Mouse (Mus musculus) forebrain, embryonic 14.5 days (tissue): ENCODE data around the gene Scrn1. TPM values are rescaled to one million over a fixed set of nuclear protein-coding genes. Genes with fewer than 3 reads are reported as not detected.

Experiments used
- ATAC-seq: fragments of 200-750 bp; cut with Nextera tagmentation; 2 replicates; pipeline ENCODE4 v1.8.0; 2017; ENCODE audit warnings: mild to moderate bottlenecking, moderate library complexity
- DNase-seq: peaks from one replicate; pipeline ENCODE4 v3.0.0-alpha.2; 2015; ENCODE audit warnings: low spot score
- H3K27ac ChIP-seq: fragments of 300-500 bp; sonication (generic); 2 replicates; pipeline ENCODE4 v1.5.1; 2014; ENCODE audit warnings: low read depth, mild to moderate bottlenecking, control low read depth, low read length, moderate library complexity
- H3K27me3 ChIP-seq: fragments of 300-500 bp; sonication (generic); replicated peaks from 2 replicates; pipeline ENCODE4 v1.6.1; 2014; ENCODE audit warnings: low read length, control low read depth, mixed read lengths; ENCODE audit not compliant: control insufficient read depth, insufficient read depth
- H3K36me3 ChIP-seq: fragments of 300-500 bp; sonication (generic); 2 replicates; pipeline ENCODE4 v1.6.1; 2014; ENCODE audit warnings: low read length, control low read depth; ENCODE audit not compliant: control insufficient read depth, insufficient read depth
- H3K4me1 ChIP-seq: fragments of 300-500 bp; sonication (generic); 2 replicates; pipeline ENCODE4 v1.6.1; 2014; ENCODE audit warnings: antibody characterized with exemption, low read length, control low read depth; ENCODE audit not compliant: control insufficient read depth, insufficient read depth
- H3K4me2 ChIP-seq: fragments of 300-500 bp; sonication (generic); 2 replicates; pipeline ENCODE4 v1.6.1; 2014; ENCODE audit warnings: mild to moderate bottlenecking, control low read depth, low read length
- H3K4me3 ChIP-seq: fragments of 300-500 bp; sonication (generic); 2 replicates; pipeline ENCODE4 v1.5.1; 2014; ENCODE audit warnings: low read depth, low read length, control low read depth
- H3K9ac ChIP-seq: fragments of 300-500 bp; sonication (generic); 2 replicates; pipeline ENCODE4 v1.6.1; 2014; ENCODE audit warnings: mild to moderate bottlenecking, low read length, control low read depth, moderate library complexity
- H3K9me3 ChIP-seq: fragments of 300-500 bp; sonication (generic); replicated peaks from 2 replicates; pipeline ENCODE4 v1.6.1; 2016; ENCODE audit warnings: low read length, control low read depth, mixed read lengths; ENCODE audit not compliant: control insufficient read depth
- WGBS: fragments of 180-500 bp; shearing (Covaris S2); extraction: QIAGEN DNeasy Blood & Tissue Kit; methylation state at CpG from one replicate; pipeline ENCODE4 v1.1.7; 2014; 5-methylcytosine and 5-hydroxymethylcytosine counted together
- polyA plus RNA-seq: library from polyadenylated mRNA; unstranded; fragments of >200 nt; fragmentation: Nextera tagmentation; extraction: Ambion mirVana; gene quantifications from 2 replicates; pipeline ENCODE4 v1.2.1, GENCODE M21; 2014

Gene Scrn1
- polyA plus RNA-seq, 1 experiment from 2014 or later: 134 TPM

GRCm38 (mm10) chr6:54463701-54464458 is 102.4 kb downstream of the Scrn1 start:
- Histone ChIP-seq H3K4me2 (no peak overlapping the region), H3K4me1 (peaks cover 12% of the 10 kb centered on the region), H3K9me3 (no peaks in the 10 kb centered on the region), H3K27me3 (0 out of 2 replicates have a peak, but pooled peaks cover 3% of the 10 kb centered on the region), H3K27ac (no peak overlapping the region), H3K4me3 (no peak overlapping the region), H3K36me3 (no peaks in the 10 kb centered on the region), H3K9ac (no peak overlapping the region)
- 49% methylated on average over 8 of the region's 8 CpGs for WGBS
- ATAC-seq: peak; percentile 37; the same call in 1 of the 2 replicates
- peak; percentile 82 for DNase-seq

GRCm38 (mm10) chr6:54462766-54463165 is 103.5 kb downstream of the Scrn1 start:
- Histone ChIP-seq H3K27ac (no peak overlapping the region), H3K36me3 (no peaks in the 10 kb centered on the region), H3K9me3 (no peaks in the 10 kb centered on the region), H3K4me1 (peaks cover 12% of the 10 kb centered on the region), H3K27me3 (0 out of 2 replicates have a peak, but pooled peaks cover 3% of the 10 kb centered on the region), H3K4me2 (no peak overlapping the region), H3K4me3 (no peak overlapping the region), H3K9ac (no peak overlapping the region)
- 69% methylated on average over 6 of the region's 6 CpGs for WGBS
- DNase-seq: no peak
- no peak for ATAC-seq

- Histone ChIP-seq H3K4me2 (no peak overlapping the region), H3K9ac (no peak overlapping the region), H3K27ac (no peak overlapping the region), H3K4me1 (peaks cover 12% of the 10 kb centered on the region), H3K27me3 (0 out of 2 replicates have a peak, but pooled peaks cover 3% of the 10 kb centered on the region), H3K36me3 (no peaks in the 10 kb centered on the region), H3K9me3 (no peaks in the 10 kb centered on the region), H3K4me3 (no peak overlapping the region)
- DNase-seq (peak; percentile 37), ATAC-seq (peak; percentile 43; the same call in 1 of the 2 replicates)
- 65% methylated on average over 13 of the region's 13 CpGs for WGBS
These were observed 105.2 kb downstream of the Scrn1 start for GRCm38 (mm10) chr6:54460915-54461671.

- no peaks in the 10 kb centered on the region for H3K9me3 ChIP-seq
- DNase-seq: no peak
- H3K27ac ChIP-seq: no peak overlapping the region
- ATAC-seq: no peak
- H3K9ac ChIP-seq: no peak overlapping the region
- 55% methylated on average over 6 of the region's 6 CpGs for WGBS
- peaks cover 12% of the 10 kb centered on the region for H3K4me1 ChIP-seq
- H3K4me3 ChIP-seq: no peak overlapping the region
- 0 out of 2 replicates have a peak, but pooled peaks cover 3% of the 10 kb centered on the region for H3K27me3 ChIP-seq
- H3K36me3 ChIP-seq: no peaks in the 10 kb centered on the region
- H3K4me2 ChIP-seq: no peak overlapping the region
These were observed 105.9 kb downstream of the Scrn1 start for GRCm38 (mm10) chr6:54460172-54460914.

- ATAC-seq: no peak; the same call in 1 of the 2 replicates
These were observed 106.6 kb downstream of the Scrn1 start for GRCm38 (mm10) chr6:54459661-54460060.

More at GRCm38 (mm10) chr6:54459661-54460060, 106.6 kb downstream of the Scrn1 start:
- H3K4me3 ChIP-seq: no peak overlapping the region
- peaks cover 12% of the 10 kb centered on the region for H3K4me1 ChIP-seq
- 35% methylated on average over 7 of the region's 7 CpGs for WGBS
- H3K36me3 ChIP-seq: no peaks in the 10 kb centered on the region; the same call in 1 of the 2 replicates
- H3K9me3 ChIP-seq: no peaks in the 10 kb centered on the region
- no peak for DNase-seq
- no peak overlapping the region for H3K9ac ChIP-seq
- H3K27ac ChIP-seq: no peak overlapping the region
- H3K27me3 ChIP-seq: no peaks in the 10 kb centered on the region
- no peak overlapping the region for H3K4me2 ChIP-seq

Other genes starting within 250 kb of the Scrn1 start
- 2.0 and 3.1 TPM in 2 replicates for gene Prr15, start 240.7 kb downstream of the Scrn1 start, polyA plus RNA-seq
- 2.6 and 3.0 TPM in 2 replicates for gene Wipf3, start 136.9 kb downstream of the Scrn1 start, polyA plus RNA-seq
- gene Plekha8, start 28.6 kb upstream of the Scrn1 start, polyA plus RNA-seq: 11.8 and 13.0 TPM in 2 replicates
- gene Fkbp14, start 30.8 kb upstream of the Scrn1 start, polyA plus RNA-seq: 9.0 and 10.7 TPM in 2 replicates
- 96.6 and 127 TPM in 2 replicates for gene Mturn, start 115.1 kb upstream of the Scrn1 start, polyA plus RNA-seq